Mouse (Mus musculus) thymus, postnatal 4 days (tissue): ENCODE results near the gene Pdcd6ip.
"Not testable (repeated sequence)": the region's sequence is repeated elsewhere in the genome, so short reads cannot be mapped to it uniquely, and the experiment has no call there.

Experiments
- DNase-seq: peaks from one replicate; pipeline ENCODE4 v3.0.0; 2021

Gene Pdcd6ip

DNA sequence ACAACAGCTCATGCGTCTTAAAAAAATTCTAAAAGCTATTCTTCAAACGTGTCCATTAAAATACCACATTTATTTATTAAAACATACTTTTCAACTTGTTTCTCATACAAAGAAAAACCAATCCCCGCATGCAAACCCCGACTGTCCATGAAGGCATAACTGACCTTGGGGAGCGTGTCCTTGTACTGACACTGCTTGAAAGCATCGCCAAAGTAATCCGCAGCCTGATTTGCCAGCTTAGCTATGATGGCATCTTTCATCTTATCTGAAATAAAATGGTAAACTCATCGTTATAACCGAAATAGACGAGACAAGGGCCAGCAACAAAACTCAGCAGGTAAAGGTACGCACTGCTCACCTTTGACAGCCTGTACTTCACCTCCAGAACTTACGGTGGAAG lies 20.6 kb downstream of the Pdcd6ip start:
- no peak for DNase-seq

DNA sequence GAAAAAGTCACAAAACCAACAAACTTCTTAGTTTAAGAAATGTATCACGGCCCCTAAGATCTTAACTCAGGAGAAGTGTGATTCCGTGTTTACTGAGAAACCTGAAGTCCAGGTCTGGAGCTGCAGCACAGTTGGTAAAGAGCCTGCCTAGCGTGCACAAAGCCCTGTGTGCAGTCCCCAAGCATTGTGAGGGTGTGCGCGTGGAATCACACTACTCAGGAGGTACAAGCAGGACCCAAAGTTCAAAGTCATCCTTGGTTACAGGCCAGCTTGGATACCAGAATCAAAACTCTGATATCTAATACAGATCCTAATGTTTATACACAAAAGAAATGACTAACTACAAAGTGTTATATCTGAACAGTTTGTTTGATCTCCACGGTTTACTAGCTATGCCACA lies 34.3 kb downstream of the Pdcd6ip start:
- DNase-seq, result no peak

GRCm38 (mm10) chr9:113672352-113672751 lies 35.7 kb downstream of the Pdcd6ip start:
- no peak for DNase-seq

GRCm38 (mm10) chr9:113670857-113671106 lies 37.3 kb downstream of the Pdcd6ip start:
- no peak for DNase-seq

DNA sequence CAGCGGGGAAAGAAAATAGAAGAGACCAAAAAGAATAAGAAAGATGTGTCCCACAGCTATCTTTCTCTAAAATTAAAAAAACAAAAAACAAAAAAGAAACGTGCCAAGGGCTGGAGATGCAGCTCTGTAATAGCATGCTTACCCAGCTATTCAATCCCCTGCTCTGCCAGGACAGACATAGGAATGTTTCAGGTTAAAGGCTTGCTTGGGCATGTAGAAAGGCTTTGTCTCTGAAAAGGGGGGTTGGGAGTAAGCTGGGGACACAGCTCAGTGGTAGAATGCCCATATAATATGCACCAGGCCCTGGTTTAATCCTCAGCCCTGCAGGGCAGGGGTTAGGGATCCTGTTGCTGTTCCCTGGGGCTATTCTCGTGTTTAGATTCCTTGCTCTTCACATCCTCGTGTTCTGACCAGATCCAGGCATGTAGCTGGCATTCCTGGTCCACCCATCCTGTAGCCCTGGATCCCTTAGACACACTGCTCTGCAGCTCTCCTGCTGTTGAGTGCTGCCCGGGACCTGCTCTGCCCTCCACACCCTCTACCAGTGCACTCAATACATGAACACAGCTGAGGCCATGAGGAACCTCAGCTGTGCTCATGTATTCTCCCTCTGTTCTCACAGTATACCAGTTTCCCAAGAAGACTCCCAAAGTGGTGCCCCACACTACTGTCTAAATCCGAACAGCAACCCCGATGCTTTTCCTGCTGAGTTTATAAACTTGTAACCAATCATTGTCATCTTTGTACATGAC lies 37.8 kb downstream of the Pdcd6ip start:
- no peak for DNase-seq

GRCm38 (mm10) chr9:113663476-113663875 lies 44.6 kb downstream of the Pdcd6ip start:
- no peak for DNase-seq

DNA sequence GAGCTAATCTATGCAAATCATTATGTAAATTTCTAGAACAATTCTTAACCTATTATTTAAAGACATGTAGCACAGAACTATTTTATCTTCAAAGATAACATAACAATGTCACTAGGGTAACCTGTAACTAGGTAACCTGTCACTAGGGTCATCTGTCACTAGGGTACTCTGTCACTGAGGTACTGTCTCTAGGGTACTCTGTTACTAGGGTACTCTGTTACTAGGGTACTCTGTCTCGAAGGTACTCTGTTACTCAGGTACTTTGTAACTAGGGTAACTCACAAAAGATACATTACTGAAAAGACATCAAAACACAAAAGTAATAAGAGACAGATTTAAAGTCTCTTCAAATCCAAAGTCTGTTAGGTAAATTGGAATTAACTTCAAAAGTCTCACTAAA lies 50.2 kb downstream of the Pdcd6ip start:
- DNase-seq, result no peak

GRCm38 (mm10) chr9:113653571-113653970 lies 54.5 kb downstream of the Pdcd6ip start:
- DNase-seq, result no peak

DNA sequence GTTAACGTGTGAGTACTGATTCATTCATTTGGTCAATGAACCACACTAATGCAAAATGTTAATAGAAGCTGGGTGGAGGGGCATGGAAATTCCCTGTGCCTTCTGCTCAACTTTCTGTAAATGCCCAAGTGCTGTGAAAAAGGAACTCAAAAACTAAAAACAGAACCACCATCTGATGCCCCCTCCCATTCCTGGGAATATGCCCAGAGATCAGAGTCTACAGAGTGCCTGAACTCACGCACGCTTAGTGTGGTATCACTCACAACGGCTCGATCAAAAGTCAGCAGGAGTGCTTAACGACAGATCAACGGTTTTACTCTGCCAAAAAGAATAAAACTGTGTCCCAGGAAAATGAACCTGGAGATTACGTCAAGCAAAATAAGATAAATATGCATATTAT lies 57.3 kb downstream of the Pdcd6ip start:
- no peak for DNase-seq

DNA sequence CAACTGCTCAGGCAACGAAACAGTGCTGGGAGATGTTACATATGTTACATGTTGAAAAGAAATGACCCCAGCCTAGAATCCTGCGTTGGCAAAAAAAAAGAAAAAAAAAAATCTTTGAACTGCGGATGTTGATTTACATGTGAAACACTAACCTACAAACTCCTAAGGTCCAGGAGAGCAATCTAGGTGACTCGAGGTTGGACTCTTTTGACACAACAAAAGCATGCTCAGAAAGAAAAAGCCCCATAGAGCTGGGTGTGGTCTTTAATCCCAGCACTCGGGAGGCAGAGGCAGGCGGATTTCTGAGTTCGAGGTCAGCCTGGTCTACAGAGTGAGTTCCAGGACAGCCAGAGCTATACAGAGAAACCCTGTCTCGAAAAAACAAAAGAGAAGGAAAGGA lies 58.8 kb downstream of the Pdcd6ip start:
- not testable (repeated sequence) for DNase-seq

DNA sequence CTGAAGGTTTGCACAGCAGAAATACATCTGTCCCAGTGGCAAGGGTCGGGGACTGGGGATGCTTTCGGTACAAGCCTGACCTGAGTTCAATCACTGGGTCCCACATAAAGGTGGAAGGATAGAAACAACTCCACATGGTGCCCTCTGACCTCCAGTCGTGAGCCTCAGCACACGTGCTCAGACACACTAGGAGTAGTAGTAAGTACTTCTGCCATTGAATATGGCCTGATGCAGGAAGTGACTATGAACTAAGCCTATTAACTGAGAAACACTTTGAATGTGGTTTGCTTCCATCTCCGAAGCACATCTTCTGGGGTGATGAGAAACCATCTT lies 62.3 kb downstream of the Pdcd6ip start:
- DNase-seq, result no peak

- DNase-seq, result peak; percentile 71
Measured at GRCm38 (mm10) chr9:113645153-113645836, 62.8 kb downstream of the Pdcd6ip start.

GRCm38 (mm10) chr9:113644701-113645100 lies 63.4 kb downstream of the Pdcd6ip start:
- DNase-seq, result no peak

DNA sequence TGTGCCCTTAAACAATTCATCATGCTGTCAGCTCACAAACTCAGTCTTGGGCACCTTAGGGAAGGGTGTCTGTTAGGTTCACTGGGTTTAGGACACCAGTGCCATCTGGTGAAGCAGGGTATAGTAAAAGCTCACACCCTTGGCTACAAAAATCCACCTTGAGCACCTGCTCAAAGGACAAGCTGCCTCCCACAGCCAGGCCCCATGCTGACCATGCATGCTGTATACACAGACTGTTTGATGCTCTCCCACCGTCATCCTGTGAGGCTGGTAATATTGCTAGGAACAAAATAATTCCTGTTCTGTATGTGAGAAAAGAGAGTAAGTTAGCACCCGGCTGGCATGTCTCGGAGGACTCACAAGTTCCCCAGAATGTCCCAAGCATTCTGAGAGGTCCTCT lies 64.0 kb downstream of the Pdcd6ip start:
- no peak for DNase-seq

- no peak for DNase-seq
Measured at GRCm38 (mm10) chr9:113643669-113644068, 64.4 kb downstream of the Pdcd6ip start.

DNA sequence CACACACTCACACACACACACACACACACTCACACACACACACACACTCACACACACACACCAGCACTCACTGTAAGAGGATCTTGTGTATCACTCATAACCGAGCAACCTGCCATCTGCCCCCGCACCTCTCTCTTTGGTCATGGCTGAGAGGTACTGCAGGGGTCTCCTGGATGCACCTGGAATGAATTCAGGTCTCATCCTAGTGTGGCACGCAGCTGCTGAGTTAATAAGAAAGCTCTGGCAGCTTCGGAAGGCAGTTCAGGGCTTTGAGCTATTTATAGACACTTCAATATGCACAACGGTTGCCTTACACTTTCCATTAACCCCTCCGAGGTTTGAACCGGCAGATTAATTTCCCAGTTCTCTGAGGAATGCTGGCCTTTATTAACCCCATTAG lies 73.1 kb downstream of the Pdcd6ip start:
- DNase-seq, result no peak

DNA sequence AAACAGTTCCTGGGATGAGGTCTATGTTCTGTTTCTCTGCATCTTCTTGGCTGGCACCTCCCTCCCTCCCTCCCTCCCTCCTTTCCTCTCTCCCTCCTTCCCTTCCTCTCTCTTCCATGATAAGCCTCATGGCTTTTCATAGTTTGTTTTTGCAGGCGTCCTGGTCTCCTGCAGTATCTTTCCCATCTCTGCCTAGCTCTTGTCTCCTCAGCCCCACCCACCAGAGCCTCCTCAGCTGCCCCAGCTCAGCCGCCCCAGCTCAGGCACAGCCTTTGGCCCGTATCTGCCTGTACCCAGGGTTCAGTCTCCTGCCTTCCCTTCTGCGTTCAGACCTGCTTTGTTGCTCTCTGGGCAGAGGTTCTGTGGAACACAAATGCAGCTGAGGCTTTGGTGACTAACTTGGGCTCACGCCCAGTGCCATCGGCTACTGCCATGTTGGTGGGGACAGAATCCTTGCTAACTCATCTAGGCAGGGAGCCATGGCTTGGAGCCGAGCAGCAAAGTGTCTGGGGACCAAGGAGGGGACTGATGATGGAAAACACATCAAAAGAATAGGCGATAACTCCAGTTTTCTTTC lies 74.8 kb downstream of the Pdcd6ip start:
- no peak for DNase-seq

- no peak for DNase-seq
Measured at GRCm38 (mm10) chr9:113632350-113633043, 75.6 kb downstream of the Pdcd6ip start.

GRCm38 (mm10) chr9:113629632-113630031 lies 78.4 kb downstream of the Pdcd6ip start:
- peak; percentile 38 for DNase-seq

- no peak for DNase-seq
Measured at GRCm38 (mm10) chr9:113629191-113629590, 78.9 kb downstream of the Pdcd6ip start.

- DNase-seq, result no peak
Measured at GRCm38 (mm10) chr9:113628780-113629179, 79.3 kb downstream of the Pdcd6ip start.

DNA sequence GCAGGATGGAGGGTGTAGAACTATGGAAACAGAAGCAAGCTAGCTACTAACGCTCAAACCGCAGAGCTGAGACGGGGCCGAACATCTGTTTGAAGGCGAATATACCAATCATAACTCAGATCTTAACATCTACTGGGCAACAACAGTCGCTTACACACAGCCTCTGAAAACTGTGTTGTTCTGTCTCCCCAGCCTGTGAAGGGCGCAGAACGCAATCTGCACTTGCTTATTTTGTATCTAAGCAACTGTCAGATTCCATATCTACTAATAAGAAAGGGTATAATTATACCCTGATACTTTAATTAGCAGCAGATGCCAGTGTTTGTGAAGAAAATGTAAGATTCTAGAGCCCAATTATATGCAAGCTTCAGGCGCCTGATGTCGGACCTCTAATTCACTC lies 81.3 kb downstream of the Pdcd6ip start:
- DNase-seq, result no peak

- DNase-seq, result no peak
Measured at GRCm38 (mm10) chr9:113624086-113624485, 84.0 kb downstream of the Pdcd6ip start.

DNA sequence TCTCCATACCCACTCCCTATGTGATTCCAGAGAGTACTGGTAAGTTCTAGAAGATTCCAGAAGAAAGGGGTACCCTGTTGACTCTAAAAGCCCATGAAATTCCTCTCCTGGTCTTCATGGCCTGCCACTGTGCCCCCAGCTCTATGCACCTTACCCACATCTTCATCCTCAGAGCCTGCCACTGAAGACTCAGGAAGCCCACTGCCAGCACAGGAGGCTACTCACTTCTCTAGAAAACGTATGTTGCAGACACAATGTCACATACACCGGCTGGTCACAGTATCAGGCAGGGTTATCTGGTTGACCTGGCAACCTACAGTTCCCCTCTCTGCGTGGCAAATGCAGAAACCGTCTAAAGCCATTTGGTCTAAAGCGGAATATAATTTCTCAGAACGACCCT lies 91.0 kb downstream of the Pdcd6ip start:
- DNase-seq, result no peak
